Mouse (Mus musculus): ENCODE data around the gene Cstf3. TPM values are rescaled to one million over a fixed set of nuclear protein-coding genes. Genes with fewer than 3 reads are reported as not detected.

Gene Cstf3
- total and polyA plus RNA-seq, 2 experiments from 2014 or later: 10.0 to 61.2 TPM

- H3K4me1 ChIP-seq (ENCODE audit: insufficient read depth, low read length): no peaks in the 10 kb centered on the region
- no peak overlapping the region for H3K4me2 ChIP-seq (ENCODE audit: low read depth, low read length)
- no peak overlapping the region for H3K4me3 ChIP-seq (ENCODE audit: low read length)
- H3K27ac ChIP-seq: no peak overlapping the region
- TF ChIP-seq CTCF (IDR thresholded peaks at IDR 0.05; ENCODE audit: low read depth): no peak
- ATAC-seq (no peak), DNase-seq (ENCODE audit: low spot score) (no peak)
- H3K27me3 ChIP-seq (ENCODE audit: insufficient read depth, low read length): no peaks in the 10 kb centered on the region
- WGBS: 94% methylated on average over 6 of the region's 6 CpGs
- no peak overlapping the region for H3K9ac ChIP-seq (replicated peaks; ENCODE audit: low read length)
- H3K9me3 ChIP-seq (ENCODE audit: low read length): no peaks in the 10 kb centered on the region
- no peaks in the 10 kb centered on the region for H3K36me3 ChIP-seq (ENCODE audit: insufficient read depth, low read length)
Observed at GRCm38 (mm10) chr2:104561386-104561785, 28.9 kb upstream of the Cstf3 start.

GRCm38 (mm10) chr2:104561986-104562532, 28.3 kb upstream of the Cstf3 start:
- no peaks in the 10 kb centered on the region for H3K36me3 ChIP-seq (ENCODE audit: insufficient read depth, low read length)
- no peaks in the 10 kb centered on the region for H3K9me3 ChIP-seq (ENCODE audit: low read length)
- DNase-seq (ENCODE audit: low spot score) (no peak), ATAC-seq (no peak)
- H3K27me3 ChIP-seq (ENCODE audit: insufficient read depth, low read length): no peaks in the 10 kb centered on the region
- H3K27ac ChIP-seq: no peak overlapping the region
- H3K9ac ChIP-seq (replicated peaks; ENCODE audit: low read length): no peak overlapping the region
- H3K4me1 ChIP-seq (ENCODE audit: insufficient read depth, low read length): no peaks in the 10 kb centered on the region
- no peak overlapping the region for H3K4me2 ChIP-seq (ENCODE audit: low read depth, low read length)
- no peak overlapping the region for H3K4me3 ChIP-seq (ENCODE audit: low read length)
- 86% methylated on average over 4 of the region's 4 CpGs for WGBS
- no peak for TF ChIP-seq CTCF (IDR thresholded peaks at IDR 0.05; ENCODE audit: low read depth)

- H3K36me3 ChIP-seq (ENCODE audit: insufficient read depth, low read length): no peaks in the 10 kb centered on the region
- H3K9me3 ChIP-seq (ENCODE audit: low read length): no peaks in the 10 kb centered on the region
- H3K27ac ChIP-seq: no peak overlapping the region
- H3K27me3 ChIP-seq (ENCODE audit: insufficient read depth, low read length): no peaks in the 10 kb centered on the region
- H3K4me1 ChIP-seq (ENCODE audit: insufficient read depth, low read length): no peaks in the 10 kb centered on the region
- no peak for DNase-seq (ENCODE audit: low spot score)
- ATAC-seq: no peak
- 62% methylated on average over 6 of the region's 6 CpGs for WGBS
- H3K4me2 ChIP-seq (ENCODE audit: low read depth, low read length): no peak overlapping the region
- H3K4me3 ChIP-seq (ENCODE audit: low read length): no peak overlapping the region
- TF ChIP-seq CTCF (IDR thresholded peaks at IDR 0.05; ENCODE audit: low read depth): no peak
- no peak overlapping the region for H3K9ac ChIP-seq (replicated peaks; ENCODE audit: low read length)
Observed at GRCm38 (mm10) chr2:104572066-104572465, 18.3 kb upstream of the Cstf3 start.

- 78% methylated on average over 5 of the region's 5 CpGs for WGBS
- Histone ChIP-seq H3K27ac (no peak overlapping the region), H3K9ac (replicated peaks; ENCODE audit: low read length) (no peak overlapping the region), H3K4me2 (ENCODE audit: low read depth, low read length) (no peak overlapping the region), H3K4me3 (ENCODE audit: low read length) (no peak overlapping the region), H3K4me1 (ENCODE audit: insufficient read depth, low read length) (no peaks in the 10 kb centered on the region), H3K27me3 (ENCODE audit: insufficient read depth, low read length) (no peaks in the 10 kb centered on the region), H3K36me3 (ENCODE audit: insufficient read depth, low read length) (no peaks in the 10 kb centered on the region), H3K9me3 (ENCODE audit: low read length) (no peaks in the 10 kb centered on the region)
- no peak for TF ChIP-seq CTCF (IDR thresholded peaks at IDR 0.05; ENCODE audit: low read depth)
- ATAC-seq (no peak), DNase-seq (ENCODE audit: low spot score) (no peak)
Observed at GRCm38 (mm10) chr2:104576216-104576615, 14.1 kb upstream of the Cstf3 start.

- H3K27me3 ChIP-seq (ENCODE audit: insufficient read depth, low read length): no peaks in the 10 kb centered on the region
- no peaks in the 10 kb centered on the region for H3K9me3 ChIP-seq (ENCODE audit: low read length)
- WGBS: 70% methylated on average over 5 of the region's 5 CpGs
- H3K36me3 ChIP-seq (ENCODE audit: insufficient read depth, low read length): no peaks in the 10 kb centered on the region
- ATAC-seq (no peak), DNase-seq (ENCODE audit: low spot score) (no peak)
- no peak for TF ChIP-seq CTCF (IDR thresholded peaks at IDR 0.05; ENCODE audit: low read depth)
- H3K4me1 ChIP-seq (ENCODE audit: insufficient read depth, low read length): no peaks in the 10 kb centered on the region
- H3K4me3 ChIP-seq (ENCODE audit: low read length): no peak overlapping the region
- no peak overlapping the region for H3K4me2 ChIP-seq (ENCODE audit: low read depth, low read length)
- no peak overlapping the region for H3K9ac ChIP-seq (replicated peaks; ENCODE audit: low read length)
- no peak overlapping the region for H3K27ac ChIP-seq
Observed at GRCm38 (mm10) chr2:104578021-104578420, 12.3 kb upstream of the Cstf3 start.

GRCm38 (mm10) chr2:104578836-104579604, 11.3 kb upstream of the Cstf3 start:
- no peak overlapping the region for H3K4me2 ChIP-seq (ENCODE audit: low read depth, low read length)
- no peaks in the 10 kb centered on the region for H3K4me1 ChIP-seq (ENCODE audit: insufficient read depth, low read length)
- no peaks in the 10 kb centered on the region for H3K27me3 ChIP-seq (ENCODE audit: insufficient read depth, low read length)
- H3K27ac ChIP-seq: no peak overlapping the region
- H3K4me3 ChIP-seq (ENCODE audit: low read length): no peak overlapping the region
- DNase-seq (ENCODE audit: low spot score): no peak
- TF ChIP-seq CTCF (IDR thresholded peaks at IDR 0.05; ENCODE audit: low read depth): no peak
- ATAC-seq: no peak
- no peaks in the 10 kb centered on the region for H3K36me3 ChIP-seq (ENCODE audit: insufficient read depth, low read length)
- no peak overlapping the region for H3K9ac ChIP-seq (replicated peaks; ENCODE audit: low read length)
- no peaks in the 10 kb centered on the region for H3K9me3 ChIP-seq (ENCODE audit: low read length)
- WGBS: 73% methylated on average over 5 of the region's 5 CpGs
